Mouse (Mus musculus): ENCODE data around the gene Slc5a3. TPM values are rescaled to one million over a fixed set of nuclear protein-coding genes. Genes with fewer than 3 reads are reported as not detected.

Gene Slc5a3
- total RNA-seq (2021): 1 to 10 TPM; 3.2 to 8.1 TPM
- 1.6 and 2.5 TPM in 2 replicates for polyA plus RNA-seq (2012; rRNA removed)
- long read RNA-seq: 0 reads

GRCm38 (mm10) chr16:92057852-92058643 is at the start of gene Slc5a3, which contains the start of the genes Mrps6 and Gm49711:
TSS of gene Slc5a3 (plus strand) at chr16:92058322.
TSS of gene Mrps6 (plus strand) at chr16:92058270.
TSS of gene Gm49711 (plus strand) at chr16:92058316.
- Histone ChIP-seq H3K4me1 (ENCODE audit: control insufficient read depth, insufficient read depth, low read length) (peaks cover 2% of the 10 kb centered on the region), H3K27me3 (ENCODE audit: control insufficient read depth, insufficient read depth, low read length) (no peaks in the 10 kb centered on the region), H3K4me3 (peak within 1 kb of the TSS; percentile 93), H3K9ac (ENCODE audit: low read depth, low read length) (peak within 1 kb of the TSS; percentile 100), H3K79me2 (replicated peaks; ENCODE audit: control insufficient read depth, insufficient read depth, low read length) (no peaks in the 10 kb centered on the region; the same call in 1 of the 2 replicates), H3K36me3 (ENCODE audit: control insufficient read depth, insufficient read depth, low read length) (peaks cover 4% of the 10 kb centered on the region; the same call in 1 of the 2 replicates), H3K27ac (peak within 1 kb of the TSS; percentile 96)
- peak; percentile 46 for TF ChIP-seq CTCF (IDR thresholded peaks at IDR 0.05)
- TF ChIP-seq EP300 (IDR thresholded peaks at IDR 0.05; ENCODE audit: insufficient read depth, low read depth, low read length): peak; percentile 6; the same call in 1 of the 2 replicates
- TF ChIP-seq POLR2A (IDR thresholded peaks at IDR 0.05; ENCODE audit: insufficient read depth, low read depth, low read length): peak; percentile 90
- WGBS: under 1% methylated on average over 94 of the region's 99 CpGs
- peak; percentile 92 to 93 for DNase-seq
- intact Hi-C loops (cut with DNase I): loop anchor here (2.0 to 5.0 kb wide), 3 partner anchors 41 to 229 kb away; no protein-coding TSS in a partner anchor

- intact Hi-C loops (cut with DNase I): no loop called here
- WGBS: 92% methylated on average over 2 of the region's 2 CpGs
- H3K9ac ChIP-seq (ENCODE audit: low read depth, low read length): no peak overlapping the region
- H3K4me3 ChIP-seq: no peak overlapping the region
- no peaks in the 10 kb centered on the region for H3K27me3 ChIP-seq (ENCODE audit: control insufficient read depth, insufficient read depth, low read length)
- H3K79me2 ChIP-seq (replicated peaks; ENCODE audit: control insufficient read depth, insufficient read depth, low read length): no peaks in the 10 kb centered on the region
- H3K4me1 ChIP-seq (ENCODE audit: control insufficient read depth, insufficient read depth, low read length): no peaks in the 10 kb centered on the region
- no peak for TF ChIP-seq POLR2A (IDR thresholded peaks at IDR 0.05; ENCODE audit: insufficient read depth, low read depth, low read length)
- TF ChIP-seq CTCF (IDR thresholded peaks at IDR 0.05): no peak
- TF ChIP-seq EP300 (IDR thresholded peaks at IDR 0.05; ENCODE audit: insufficient read depth, low read depth, low read length): no peak
- H3K36me3 ChIP-seq (ENCODE audit: control insufficient read depth, insufficient read depth, low read length): no peaks in the 10 kb centered on the region
- no peak overlapping the region for H3K27ac ChIP-seq
- DNase-seq: no peak
Measured at GRCm38 (mm10) chr16:92009586-92009985, 48.5 kb upstream of the Slc5a3 start.

GRCm38 (mm10) chr16:92016792-92017191 is 41.3 kb upstream of the Slc5a3 start:
- WGBS: 73% methylated on average over 8 of the region's 8 CpGs
- no peaks in the 10 kb centered on the region for H3K27me3 ChIP-seq (ENCODE audit: control insufficient read depth, insufficient read depth, low read length)
- no peaks in the 10 kb centered on the region for H3K79me2 ChIP-seq (replicated peaks; ENCODE audit: control insufficient read depth, insufficient read depth, low read length)
- no peak overlapping the region for H3K9ac ChIP-seq (ENCODE audit: low read depth, low read length)
- 0 out of 2 replicates have a peak, but pooled peaks cover 3% of the 10 kb centered on the region for H3K4me1 ChIP-seq (ENCODE audit: control insufficient read depth, insufficient read depth, low read length)
- no peak overlapping the region for H3K27ac ChIP-seq
- no peaks in the 10 kb centered on the region for H3K36me3 ChIP-seq (ENCODE audit: control insufficient read depth, insufficient read depth, low read length)
- TF ChIP-seq CTCF (IDR thresholded peaks at IDR 0.05) (no peak), POLR2A (IDR thresholded peaks at IDR 0.05; ENCODE audit: insufficient read depth, low read depth, low read length) (no peak), EP300 (IDR thresholded peaks at IDR 0.05; ENCODE audit: insufficient read depth, low read depth, low read length) (no peak)
- no peak overlapping the region for H3K4me3 ChIP-seq
- intact Hi-C loops (cut with DNase I): loop anchor here (5.0 kb wide), 1 partner anchor 41 kb away; the partner anchor contains the start of genes Gm49711, Mrps6 and Slc5a3
- no peak for DNase-seq

GRCm38 (mm10) chr16:92019141-92020118 is 38.7 kb upstream of the Slc5a3 start:
- TF ChIP-seq CTCF (IDR thresholded peaks at IDR 0.05) (peak; percentile 19), POLR2A (IDR thresholded peaks at IDR 0.05; ENCODE audit: insufficient read depth, low read depth, low read length) (peak; percentile 44; the same call in 1 of the 2 replicates), EP300 (IDR thresholded peaks at IDR 0.05; ENCODE audit: insufficient read depth, low read depth, low read length) (no peak)
- Histone ChIP-seq H3K27me3 (ENCODE audit: control insufficient read depth, insufficient read depth, low read length) (no peaks in the 10 kb centered on the region), H3K79me2 (replicated peaks; ENCODE audit: control insufficient read depth, insufficient read depth, low read length) (no peaks in the 10 kb centered on the region), H3K36me3 (ENCODE audit: control insufficient read depth, insufficient read depth, low read length) (no peaks in the 10 kb centered on the region), H3K27ac (peak overlapping the region; percentile 76), H3K4me1 (ENCODE audit: control insufficient read depth, insufficient read depth, low read length) (peaks cover 4% of the 10 kb centered on the region), H3K4me3 (peak overlapping the region; percentile 53), H3K9ac (ENCODE audit: low read depth, low read length) (peak overlapping the region; percentile 73)
- intact Hi-C loops (cut with DNase I): loop anchor here (5.0 kb wide), 1 partner anchor 38 kb away; the partner anchor contains the start of genes Gm49711, Mrps6 and Slc5a3
- DNase-seq: peak; percentile 51 to 55
- WGBS: 7% methylated on average over 26 of the region's 26 CpGs

- no peak overlapping the region for H3K4me3 ChIP-seq
- no peak for TF ChIP-seq EP300 (IDR thresholded peaks at IDR 0.05; ENCODE audit: insufficient read depth, low read depth, low read length)
- no peak for TF ChIP-seq CTCF (IDR thresholded peaks at IDR 0.05)
- TF ChIP-seq POLR2A (IDR thresholded peaks at IDR 0.05; ENCODE audit: insufficient read depth, low read depth, low read length): no peak
- no peak overlapping the region for H3K27ac ChIP-seq
- H3K27me3 ChIP-seq (ENCODE audit: control insufficient read depth, insufficient read depth, low read length): no peaks in the 10 kb centered on the region
- H3K79me2 ChIP-seq (replicated peaks; ENCODE audit: control insufficient read depth, insufficient read depth, low read length): no peaks in the 10 kb centered on the region
- whole genome bisulfite sequencing: 78% methylated on average over 12 of the region's 12 CpGs
- DNase-seq: no peak
- no peaks in the 10 kb centered on the region for H3K36me3 ChIP-seq (ENCODE audit: control insufficient read depth, insufficient read depth, low read length)
- peaks cover 4% of the 10 kb centered on the region for H3K4me1 ChIP-seq (ENCODE audit: control insufficient read depth, insufficient read depth, low read length)
- intact Hi-C loops (cut with DNase I): no loop called here
- no peak overlapping the region for H3K9ac ChIP-seq (ENCODE audit: low read depth, low read length)
Measured at GRCm38 (mm10) chr16:92021656-92022400, 36.3 kb upstream of the Slc5a3 start.
